Mouse (Mus musculus) spleen, postnatal 10 days (tissue): ENCODE results near the gene Cfap44.
"Not testable (repeated sequence)": the region's sequence is repeated elsewhere in the genome, so short reads cannot be mapped to it uniquely, and the experiment has no call there.

Source experiments
- DNase-seq, 2 experiments: peaks; one replicate each; pipeline ENCODE4 v3.0.0; 2021 to 2022; ENCODE audit warnings: low spot score in 2 of 2

Cfap44 gene

DNA sequence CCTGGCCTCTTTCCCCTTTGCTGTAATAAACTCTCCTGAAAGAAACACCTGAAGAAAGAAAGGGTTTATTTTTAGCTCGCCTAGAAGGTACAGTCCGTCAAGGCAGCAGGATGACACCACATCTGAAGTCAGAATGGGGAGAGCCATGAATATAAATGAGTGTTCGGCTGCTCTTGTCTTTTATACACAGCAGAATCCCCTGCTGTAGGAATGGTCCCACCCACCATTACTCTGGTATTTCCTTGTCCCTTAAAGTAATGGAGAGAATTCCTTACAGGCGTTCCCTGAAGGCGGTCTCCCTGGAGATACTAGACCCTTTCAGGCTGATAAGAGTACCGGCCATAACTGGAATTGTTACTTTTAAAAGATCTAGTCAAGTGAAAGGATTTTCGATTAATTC is 35.4 kb downstream of the Cfap44 start:
- DNase-seq: no peak

GRCm38 (mm10) chr16:44434931-44435330 is 40.3 kb downstream of the Cfap44 start:
- no peak for DNase-seq

GRCm38 (mm10) chr16:44435481-44435880 is 40.9 kb downstream of the Cfap44 start:
- DNase-seq: no peak

GRCm38 (mm10) chr16:44441913-44442312 is 47.3 kb downstream of the Cfap44 start:
- not testable (repeated sequence) for DNase-seq

DNA sequence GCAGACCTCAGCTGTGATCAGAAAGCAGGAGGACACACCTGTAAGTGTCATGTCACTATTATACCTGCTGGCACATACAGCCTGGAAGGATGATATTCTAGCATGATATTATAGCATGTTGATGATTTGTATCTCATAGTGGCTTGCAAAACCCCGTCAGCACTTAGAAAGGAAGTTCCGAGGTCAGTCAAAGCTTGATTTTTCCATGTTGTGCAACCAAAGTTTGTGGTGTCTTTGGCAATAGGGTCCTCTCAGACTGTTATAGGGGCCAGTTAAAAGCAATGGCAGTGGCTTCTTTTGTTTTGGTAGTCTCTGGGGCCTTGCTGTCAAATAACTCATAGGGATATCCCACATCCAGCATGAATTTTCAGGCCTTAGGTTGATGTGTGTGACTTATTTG is 63.3 kb downstream of the Cfap44 start:
- DNase-seq: no peak

DNA sequence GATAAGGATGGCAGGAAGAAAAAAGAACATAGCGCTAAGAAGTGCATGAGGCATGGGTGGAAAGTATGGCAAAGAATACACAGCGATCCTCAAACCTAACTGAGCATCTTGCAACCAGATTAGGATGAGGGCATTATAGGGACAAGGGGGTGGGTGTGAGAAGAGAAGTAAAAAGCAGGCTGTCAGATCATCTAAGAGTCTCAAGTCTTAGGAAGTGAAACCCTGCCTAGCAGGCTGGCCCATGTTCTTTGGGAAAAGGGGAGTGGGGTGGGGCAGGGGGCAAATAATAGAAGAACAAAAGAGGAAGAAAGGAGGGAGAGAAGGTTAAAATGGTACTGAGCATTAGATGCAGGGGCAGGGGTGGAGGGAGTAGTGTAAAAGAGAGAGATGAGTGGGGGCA is 64.2 kb downstream of the Cfap44 start:
- DNase-seq: no peak

DNA sequence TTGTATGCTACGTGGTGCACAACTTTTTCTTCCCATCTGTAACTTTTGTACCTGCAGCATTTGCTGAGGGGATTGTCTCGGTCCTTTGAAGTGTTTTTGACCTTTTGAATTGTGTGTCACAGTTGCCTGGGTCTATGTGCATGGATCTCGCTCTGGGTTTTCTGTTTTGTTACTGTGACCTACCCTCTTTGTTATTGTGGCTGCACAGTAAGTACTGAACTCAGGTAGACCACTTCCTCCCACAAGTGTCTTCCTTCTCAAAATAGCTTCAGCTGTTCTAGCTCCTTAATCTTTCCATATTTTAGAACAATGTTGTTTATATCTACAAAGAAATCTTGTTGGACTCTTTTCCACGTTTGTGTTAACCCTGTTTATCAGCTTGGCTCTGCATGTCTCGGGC is 66.3 kb downstream of the Cfap44 start:
- DNase-seq: no peak

DNA sequence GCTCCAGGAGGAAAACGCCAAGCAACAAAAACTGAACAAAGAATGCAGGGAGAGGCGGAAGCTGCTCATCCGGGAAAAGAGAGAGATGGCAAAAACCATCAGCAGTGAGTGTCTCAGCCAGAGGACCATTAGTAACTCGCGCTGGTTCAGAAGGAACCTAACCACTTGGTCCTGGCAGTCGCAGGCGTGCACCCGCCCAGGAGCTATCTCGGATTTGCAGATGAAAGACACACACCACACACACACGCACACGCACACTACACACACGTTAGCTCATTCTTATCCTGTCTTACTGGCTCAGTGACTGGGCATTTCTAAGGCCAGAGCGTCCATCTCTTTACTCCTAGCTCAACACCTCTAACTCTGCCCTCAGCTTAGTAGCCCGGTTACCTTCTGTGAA is 80.7 kb downstream of the Cfap44 start:
- DNase-seq: no peak

GRCm38 (mm10) chr16:44475682-44476375 is 81.2 kb downstream of the Cfap44 start:
- DNase-seq: no peak

DNA sequence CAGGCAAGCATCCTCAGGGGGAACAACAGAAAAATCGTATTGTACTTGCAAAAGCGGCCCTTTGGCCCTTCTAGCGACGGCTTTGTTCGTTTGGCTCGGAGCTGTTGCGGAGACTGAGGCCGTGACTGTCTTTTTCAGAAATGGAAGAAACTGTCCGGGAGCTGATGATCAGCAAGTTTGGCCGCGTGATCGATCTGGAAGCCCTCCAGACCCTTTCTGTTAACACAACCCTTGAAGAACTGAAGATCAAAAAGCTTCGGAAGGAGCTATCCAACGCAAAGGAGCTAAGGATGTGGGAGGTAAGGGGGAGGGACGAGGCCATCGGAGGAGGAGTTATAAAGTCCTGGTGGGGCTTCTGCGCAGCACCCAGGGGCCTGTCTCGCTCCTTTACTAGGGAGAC is 84.2 kb downstream of the Cfap44 start:
- DNase-seq: no peak

DNA sequence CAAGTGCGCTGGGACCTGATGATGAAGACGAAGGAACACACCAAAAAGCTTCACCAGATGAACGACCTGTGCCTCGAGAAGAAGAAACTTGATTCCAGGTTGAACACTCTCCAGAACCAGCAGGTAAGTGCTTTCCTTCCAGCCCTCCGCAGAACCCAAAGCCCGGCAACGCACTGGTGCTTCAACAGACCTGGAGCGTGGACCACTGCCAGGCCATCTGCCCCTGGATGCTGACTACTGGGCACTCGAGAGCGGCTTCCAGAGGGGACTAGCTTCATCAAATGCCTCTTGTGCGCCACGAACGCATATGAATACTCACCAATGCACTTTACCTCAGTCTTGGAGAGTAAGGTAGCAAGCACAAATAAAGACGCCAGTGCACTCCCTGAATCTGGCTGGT is 85.3 kb downstream of the Cfap44 start:
- DNase-seq: no peak

DNA sequence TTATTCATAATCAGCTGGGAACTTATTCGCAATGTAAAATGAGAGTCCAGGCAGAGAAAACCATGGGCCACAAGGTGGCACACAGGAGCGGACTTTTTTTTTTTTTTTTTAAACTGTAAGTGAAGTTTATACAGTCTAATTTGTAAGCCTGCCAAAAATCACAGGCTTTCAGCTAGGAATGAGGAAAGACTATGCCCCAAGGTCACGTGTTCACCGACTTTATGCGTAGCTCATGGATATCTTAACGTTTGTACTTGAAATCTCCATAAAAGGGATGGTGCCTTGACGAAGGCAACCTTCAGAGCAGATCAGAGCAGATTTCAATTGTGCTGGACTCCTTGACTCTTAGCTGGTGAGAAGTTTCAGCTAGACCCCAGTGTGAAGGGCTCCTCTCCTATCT is 86.0 kb downstream of the Cfap44 start:
- no peak for DNase-seq

GRCm38 (mm10) chr16:44481599-44482593 is 87.3 kb downstream of the Cfap44 start:
- DNase-seq: no peak

- peak; percentile 53 to 75 for DNase-seq
Measured at GRCm38 (mm10) chr16:44484079-44484478, 89.5 kb downstream of the Cfap44 start.

DNA sequence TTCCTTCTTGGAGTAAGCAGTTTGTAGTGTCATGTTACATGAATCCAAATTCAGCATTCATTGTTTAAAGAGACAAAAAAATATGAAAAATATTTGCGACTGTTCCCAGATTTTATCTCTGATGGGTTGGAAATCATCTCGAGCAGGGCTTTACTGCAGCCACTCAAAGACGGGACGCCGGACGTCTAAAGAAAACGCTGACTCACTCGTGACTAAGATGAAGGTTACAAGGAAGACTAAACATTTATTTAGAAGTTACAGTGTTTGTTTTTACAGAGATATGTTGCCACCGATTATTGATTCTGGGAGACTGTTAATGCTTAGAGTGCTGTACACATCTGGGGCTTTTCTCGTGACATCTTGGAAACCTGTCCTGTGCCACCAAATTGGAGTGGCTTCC is 90.2 kb downstream of the Cfap44 start:
- DNase-seq: no peak

DNA sequence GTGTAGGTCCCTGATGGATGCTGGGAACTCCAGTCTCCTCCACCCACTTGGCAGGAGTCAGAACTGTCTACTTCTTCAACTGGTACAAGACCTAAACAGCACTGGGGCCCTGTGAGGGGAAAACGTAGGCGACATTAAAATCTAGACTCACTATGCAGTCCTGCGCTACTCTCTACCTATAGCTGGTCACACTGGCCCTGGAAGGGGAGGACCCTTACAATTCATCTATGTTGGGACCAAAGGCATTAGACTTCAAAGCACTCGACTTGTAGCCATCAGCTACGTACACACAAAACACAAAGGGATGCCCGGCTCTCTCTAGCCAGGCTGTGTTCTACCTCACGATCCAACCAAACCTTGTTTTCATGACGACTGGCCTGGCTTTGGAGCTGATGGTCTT is 91.1 kb downstream of the Cfap44 start:
- DNase-seq: no peak

GRCm38 (mm10) chr16:44486612-44487011 is 92.0 kb downstream of the Cfap44 start:
- DNase-seq: no peak

- no peak for DNase-seq
Measured at GRCm38 (mm10) chr16:44487194-44487593, 92.6 kb downstream of the Cfap44 start.

GRCm38 (mm10) chr16:44491051-44491450 is 96.5 kb downstream of the Cfap44 start:
- DNase-seq: no peak

GRCm38 (mm10) chr16:44492151-44492550 is 97.6 kb downstream of the Cfap44 start:
- no peak for DNase-seq

DNA sequence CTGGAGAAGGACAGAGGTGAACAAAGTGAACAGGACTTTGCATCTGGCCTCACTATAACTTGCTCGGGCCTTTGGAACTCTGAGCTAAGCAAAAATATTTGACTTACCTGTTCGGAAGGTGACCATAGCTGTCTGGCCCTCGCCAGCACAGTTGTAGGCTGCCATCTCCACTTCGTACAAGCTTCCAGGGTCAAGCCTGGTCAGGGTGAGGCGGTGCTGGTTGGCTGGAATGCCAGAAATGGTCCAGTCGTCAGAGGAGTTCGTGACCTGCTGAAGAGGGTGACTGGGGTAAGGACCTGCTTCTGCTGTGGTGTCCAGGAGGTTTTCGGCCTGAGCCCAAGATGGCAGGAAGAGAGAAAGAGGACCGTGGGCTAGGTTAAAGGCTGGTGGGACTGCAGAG is 98.1 kb downstream of the Cfap44 start:
- DNase-seq: no peak

GRCm38 (mm10) chr16:44493868-44494267 is 99.3 kb downstream of the Cfap44 start:
- DNase-seq: no peak
